Mouse (Mus musculus): Measurements from ENCODE around the gene Whrn.

DNA sequence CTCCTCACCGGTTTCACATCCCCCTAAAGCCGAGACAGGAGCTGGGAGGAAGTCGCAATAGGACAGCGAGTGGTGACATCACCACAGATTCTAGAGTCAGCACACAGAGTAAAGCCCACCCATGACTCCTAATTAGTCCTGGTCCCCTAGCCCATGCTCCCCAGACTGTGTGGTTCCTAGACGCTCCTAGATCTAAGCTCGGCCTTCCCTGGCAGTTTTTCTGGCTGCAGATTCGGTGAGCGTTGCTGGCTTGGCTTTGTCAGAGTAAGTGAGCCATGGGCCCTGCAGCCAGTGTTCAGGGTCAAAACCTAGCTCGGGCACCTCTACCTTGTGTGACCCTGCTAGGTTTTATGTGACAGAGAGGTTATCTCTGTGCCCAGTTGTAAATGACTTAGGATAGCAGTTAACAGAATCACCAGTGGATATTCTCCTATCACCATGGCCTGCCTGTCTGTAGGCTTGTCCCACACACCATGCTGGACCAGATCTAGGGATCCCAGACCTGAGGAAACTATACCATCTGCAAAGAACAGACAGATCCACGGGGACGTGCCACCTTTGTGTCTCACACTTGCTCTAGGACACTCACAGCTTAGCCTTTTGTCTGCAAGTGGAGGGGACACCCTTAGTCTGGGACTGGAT, 105.8 kb downstream of the Whrn start:
- no peak for TF ChIP-seq ZC3H11A (IDR thresholded peaks at IDR 0.05; ENCODE audit: borderline replicate concordance, low read depth, low read length)
- no peak for TF ChIP-seq CHD2 (IDR thresholded peaks at IDR 0.05; ENCODE audit: low read depth, low read length)
- TF ChIP-seq HCFC1 (IDR thresholded peaks at IDR 0.05; ENCODE audit: borderline replicate concordance, insufficient read depth, low read length) = no peak

Measured in ES-E14 (cell line).